Mouse (Mus musculus): ENCODE data around the gene 6430531B16Rik. TPM values are rescaled to one million over a fixed set of nuclear protein-coding genes. Genes with fewer than 3 reads are reported as not detected.

6430531B16Rik gene
- not detected in 2 replicates for polyA plus RNA-seq (2012; ENCODE audit: insufficient read depth, insufficient read length, missing spikeins)

GRCm38 (mm10) chr7:139978278-139978892, at the start of gene 6430531B16Rik:
Gene 6430531B16Rik (minus strand): TSS chr7:139978755.
- peak within 1 kb of the TSS; percentile 56 for H3K4me3 ChIP-seq (ENCODE audit: insufficient read depth, low read length)
- no peak for TF ChIP-seq POLR2A (IDR thresholded peaks at IDR 0.05; ENCODE audit: borderline replicate concordance, low read depth, low read length)
- no peak for TF ChIP-seq CTCF (IDR thresholded peaks at IDR 0.05; ENCODE audit: low read depth, low read length)
- H3K4me1 ChIP-seq (ENCODE audit: control insufficient read depth, insufficient read depth, low read length): peaks cover 70% of the 10 kb centered on the region
- H3K27ac ChIP-seq (ENCODE audit: insufficient read depth, low read depth, low read length): peak within 1 kb of the TSS; percentile 87

GRCm38 (mm10) chr7:140011336-140011735, 32.8 kb upstream of the 6430531B16Rik start:
- Histone ChIP-seq H3K27ac (ENCODE audit: insufficient read depth, low read depth, low read length) (no peak overlapping the region), H3K4me1 (ENCODE audit: control insufficient read depth, insufficient read depth, low read length) (no peaks in the 10 kb centered on the region), H3K4me3 (ENCODE audit: insufficient read depth, low read length) (no peak overlapping the region)
- TF ChIP-seq CTCF (IDR thresholded peaks at IDR 0.05; ENCODE audit: low read depth, low read length) (no peak), POLR2A (IDR thresholded peaks at IDR 0.05; ENCODE audit: borderline replicate concordance, low read depth, low read length) (no peak)

GRCm38 (mm10) chr7:140007781-140008180, 29.2 kb upstream of the 6430531B16Rik start:
- TF ChIP-seq POLR2A (IDR thresholded peaks at IDR 0.05; ENCODE audit: borderline replicate concordance, low read depth, low read length): no peak
- no peak for TF ChIP-seq CTCF (IDR thresholded peaks at IDR 0.05; ENCODE audit: low read depth, low read length)
- H3K27ac ChIP-seq (ENCODE audit: insufficient read depth, low read depth, low read length): no peak overlapping the region
- H3K4me1 ChIP-seq (ENCODE audit: control insufficient read depth, insufficient read depth, low read length): no peaks in the 10 kb centered on the region
- H3K4me3 ChIP-seq (ENCODE audit: insufficient read depth, low read length): no peak overlapping the region

GRCm38 (mm10) chr7:140006861-140007611, 28.5 kb upstream of the 6430531B16Rik start:
- Histone ChIP-seq H3K4me1 (ENCODE audit: control insufficient read depth, insufficient read depth, low read length) (no peaks in the 10 kb centered on the region), H3K4me3 (ENCODE audit: insufficient read depth, low read length) (no peak overlapping the region), H3K27ac (ENCODE audit: insufficient read depth, low read depth, low read length) (no peak overlapping the region)
- TF ChIP-seq POLR2A (IDR thresholded peaks at IDR 0.05; ENCODE audit: borderline replicate concordance, low read depth, low read length) (no peak), CTCF (IDR thresholded peaks at IDR 0.05; ENCODE audit: low read depth, low read length) (no peak)

GRCm38 (mm10) chr7:140004666-140005065, 26.1 kb upstream of the 6430531B16Rik start:
- Histone ChIP-seq H3K4me3 (ENCODE audit: insufficient read depth, low read length) (no peak overlapping the region), H3K4me1 (ENCODE audit: control insufficient read depth, insufficient read depth, low read length) (no peaks in the 10 kb centered on the region), H3K27ac (ENCODE audit: insufficient read depth, low read depth, low read length) (no peak overlapping the region)
- no peak for TF ChIP-seq CTCF (IDR thresholded peaks at IDR 0.05; ENCODE audit: low read depth, low read length)
- no peak for TF ChIP-seq POLR2A (IDR thresholded peaks at IDR 0.05; ENCODE audit: borderline replicate concordance, low read depth, low read length)

- H3K27ac ChIP-seq (ENCODE audit: insufficient read depth, low read depth, low read length): no peak overlapping the region
- H3K4me1 ChIP-seq (ENCODE audit: control insufficient read depth, insufficient read depth, low read length): no peaks in the 10 kb centered on the region
- TF ChIP-seq CTCF (IDR thresholded peaks at IDR 0.05; ENCODE audit: low read depth, low read length) (no peak), POLR2A (IDR thresholded peaks at IDR 0.05; ENCODE audit: borderline replicate concordance, low read depth, low read length) (no peak)
- H3K4me3 ChIP-seq (ENCODE audit: insufficient read depth, low read length): no peak overlapping the region
These were observed 22.7 kb upstream of the 6430531B16Rik start for GRCm38 (mm10) chr7:140001086-140001740.

GRCm38 (mm10) chr7:139998691-139999350, 20.3 kb upstream of the 6430531B16Rik start:
- no peak for TF ChIP-seq POLR2A (IDR thresholded peaks at IDR 0.05; ENCODE audit: borderline replicate concordance, low read depth, low read length)
- H3K27ac ChIP-seq (ENCODE audit: insufficient read depth, low read depth, low read length): no peak overlapping the region
- H3K4me3 ChIP-seq (ENCODE audit: insufficient read depth, low read length): no peak overlapping the region
- H3K4me1 ChIP-seq (ENCODE audit: control insufficient read depth, insufficient read depth, low read length): peaks cover 5% of the 10 kb centered on the region

- no peak for TF ChIP-seq POLR2A (IDR thresholded peaks at IDR 0.05; ENCODE audit: borderline replicate concordance, low read depth, low read length)
- Histone ChIP-seq H3K27ac (ENCODE audit: insufficient read depth, low read depth, low read length) (no peak overlapping the region), H3K4me1 (ENCODE audit: control insufficient read depth, insufficient read depth, low read length) (peaks cover 32% of the 10 kb centered on the region), H3K4me3 (ENCODE audit: insufficient read depth, low read length) (no peak overlapping the region)
These were observed 16.1 kb upstream of the 6430531B16Rik start for GRCm38 (mm10) chr7:139994676-139995075.

GRCm38 (mm10) chr7:139994202-139994601, 15.6 kb upstream of the 6430531B16Rik start:
- H3K4me1 ChIP-seq (ENCODE audit: control insufficient read depth, insufficient read depth, low read length): peaks cover 32% of the 10 kb centered on the region
- TF ChIP-seq POLR2A (IDR thresholded peaks at IDR 0.05; ENCODE audit: borderline replicate concordance, low read depth, low read length) (no peak), CTCF (IDR thresholded peaks at IDR 0.05; ENCODE audit: low read depth, low read length) (no peak)

More at GRCm38 (mm10) chr7:139994202-139994601, 15.6 kb upstream of the 6430531B16Rik start:
- Histone ChIP-seq H3K27ac (ENCODE audit: insufficient read depth, low read depth, low read length) (no peak overlapping the region), H3K4me3 (ENCODE audit: insufficient read depth, low read length) (no peak overlapping the region)
